Mouse (Mus musculus) MEL (cell line): ENCODE data around the gene Mex3a. TPM values are rescaled to one million over a fixed set of nuclear protein-coding genes. Genes with fewer than 3 reads are reported as not detected.

ENCODE experiments used
- DNase-seq: peaks from one replicate; pipeline ENCODE4 v3.0.0; 2011; ENCODE audit warnings: low read depth, low spot score
- H3K27ac ChIP-seq: 2 replicates; pipeline ENCODE4 v1.5.1; 2012; ENCODE audit warnings: low read depth, mild to moderate bottlenecking, control low read depth, low read length, moderate library complexity; ENCODE audit not compliant: control insufficient read depth
- H3K27me3 ChIP-seq, 2 experiments: fragments of 150-350 bp in 1 of 2; sonication (generic) in 1 of 2; 2 replicates each; pipeline ENCODE4 v1.6.1; 2012; ENCODE audit warnings: low read length in 2 of 2, mild to moderate bottlenecking in 2 of 2, improper control_type of control experiment in 1 of 2, moderate library complexity in 1 of 2; ENCODE audit not compliant: insufficient read depth in 2 of 2, control insufficient read depth in 1 of 2
- H3K36me3 ChIP-seq, 2 experiments: 2 replicates each; pipeline ENCODE4 v1.6.1; 2012 to 2014; ENCODE audit warnings: low read length in 2 of 2, improper control_type of control experiment in 1 of 2, inconsistent platforms in 1 of 2, mild to moderate bottlenecking in 1 of 2; ENCODE audit not compliant: insufficient read depth in 2 of 2, control insufficient read depth in 1 of 2
- H3K4me1 ChIP-seq, 2 experiments: fragments of 150-350 bp in 1 of 2; sonication (generic) in 1 of 2; 2 replicates each; pipeline ENCODE4 v1.6.1; 2012; ENCODE audit warnings: low read length in 2 of 2, improper control_type of control experiment in 1 of 2, mild to moderate bottlenecking in 1 of 2; ENCODE audit not compliant: insufficient read depth in 2 of 2, control insufficient read depth in 1 of 2
- H3K4me3 ChIP-seq, 2 experiments: fragments of 150-350 bp in 1 of 2; sonication (generic) in 1 of 2; 2 replicates each; pipeline ENCODE4 v1.5.1; 2012; ENCODE audit warnings: low read depth in 2 of 2, low read length in 2 of 2, mild to moderate bottlenecking in 2 of 2, moderate library complexity in 2 of 2, control low read depth in 1 of 2, improper control_type of control experiment in 1 of 2; ENCODE audit not compliant: control insufficient read depth in 1 of 2, insufficient read depth in 1 of 2
- H3K79me2 ChIP-seq: 2 replicates; pipeline ENCODE4 v1.6.1; 2012; ENCODE audit warnings: mild to moderate bottlenecking, low read length, moderate library complexity; ENCODE audit not compliant: control insufficient read depth, poor library complexity, insufficient read depth
- H3K9ac ChIP-seq: 2 replicates; pipeline ENCODE4 v1.6.1; 2012; ENCODE audit warnings: low read depth, mild to moderate bottlenecking, control low read depth, low read length, moderate library complexity; ENCODE audit not compliant: control insufficient read depth, poor library complexity, severe bottlenecking
- H3K9me3 ChIP-seq: fragments of 150-350 bp; sonication (generic); replicated peaks from 2 replicates; pipeline ENCODE4 v1.6.1; 2012; ENCODE audit warnings: mild to moderate bottlenecking, low read length, improper control_type of control experiment, moderate library complexity; ENCODE audit not compliant: insufficient read depth
- BHLHE40 ChIP-seq: IDR thresholded peaks from 2 replicates; pipeline ENCODE4 v1.6.1; 2012; ENCODE audit warnings: low read depth, mild to moderate bottlenecking, inconsistent platforms, low read length, improper control_type of control experiment, borderline replicate concordance
- CHD1 ChIP-seq: IDR thresholded peaks from 2 replicates; pipeline ENCODE4 v1.6.1; 2012; ENCODE audit warnings: low read depth, mild to moderate bottlenecking, inconsistent platforms, low read length, improper control_type of control experiment
- CHD2 ChIP-seq: IDR thresholded peaks from 2 replicates; pipeline ENCODE4 v1.6.1; 2011; ENCODE audit warnings: low read length, improper control_type of control experiment
- CTCF ChIP-seq, 3 experiments: IDR thresholded peaks in 2 of 3; conservative IDR thresholded peaks in 1 of 3; 2 replicates each; pipeline ENCODE4 v1.5.1; 2011 to 2012; ENCODE audit warnings: low read length in 3 of 3, low read depth in 2 of 3, mild to moderate bottlenecking in 2 of 3, improper control_type of control experiment in 1 of 3, inconsistent platforms in 1 of 3, mixed read lengths in 1 of 3, moderate library complexity in 1 of 3; ENCODE audit not compliant: control insufficient read depth in 1 of 3, insufficient read depth in 1 of 3, poor library complexity in 1 of 3, severe bottlenecking in 1 of 3
- ELF1 ChIP-seq: IDR thresholded peaks from 2 replicates; pipeline ENCODE4 v1.6.1; 2014; ENCODE audit warnings: low read depth, mild to moderate bottlenecking, inconsistent platforms, low read length, improper control_type of control experiment, moderate library complexity
- EP300 ChIP-seq, 2 experiments: IDR thresholded peaks; 2 replicates each; pipeline ENCODE4 v1.6.1; 2011; ENCODE audit warnings: improper control_type of control experiment in 2 of 2, low read length in 2 of 2, low read depth in 1 of 2, mild to moderate bottlenecking in 1 of 2
- GATA1 ChIP-seq: IDR thresholded peaks from 2 replicates; pipeline ENCODE4 v1.6.1; 2011; ENCODE audit warnings: low read depth, low read length, improper control_type of control experiment
- HCFC1 ChIP-seq: IDR thresholded peaks from 2 replicates; pipeline ENCODE4 v1.6.1; 2012; ENCODE audit warnings: low read depth, mild to moderate bottlenecking, inconsistent platforms, low read length, improper control_type of control experiment, moderate library complexity
- JUND ChIP-seq: IDR thresholded peaks from 2 replicates; pipeline ENCODE4 v1.6.1; 2011; ENCODE audit warnings: low read depth, mild to moderate bottlenecking, improper control_type of control experiment, low read length
- MAZ ChIP-seq: IDR thresholded peaks from 2 replicates; pipeline ENCODE4 v1.6.1; 2012; ENCODE audit warnings: low read depth, mild to moderate bottlenecking, inconsistent platforms, low read length, improper control_type of control experiment
- MEF2A ChIP-seq: IDR thresholded peaks from 2 replicates; pipeline ENCODE4 v1.6.1; 2014; ENCODE audit warnings: low read depth, mild to moderate bottlenecking, inconsistent platforms, low read length, improper control_type of control experiment; ENCODE audit not compliant: poor library complexity, insufficient replicate concordance, severe bottlenecking; ENCODE audit errors: extremely low read depth
- MXI1 ChIP-seq: IDR thresholded peaks from 2 replicates; pipeline ENCODE4 v1.6.1; 2011; ENCODE audit warnings: mild to moderate bottlenecking, low read depth, low read length, improper control_type of control experiment
- NELFE ChIP-seq: IDR thresholded peaks from 2 replicates; pipeline ENCODE4 v1.6.1; 2011; ENCODE audit warnings: low read depth, low read length, improper control_type of control experiment
- NRF1 ChIP-seq: IDR thresholded peaks from 2 replicates; pipeline ENCODE4 v1.6.1; 2014; ENCODE audit warnings: low read depth, mild to moderate bottlenecking, inconsistent platforms, low read length, improper control_type of control experiment, moderate library complexity; ENCODE audit not compliant: poor library complexity, insufficient read depth, severe bottlenecking
- POLR2AphosphoS2 ChIP-seq: IDR thresholded peaks from 2 replicates; pipeline ENCODE4 v1.6.1; 2011; ENCODE audit warnings: low read length, improper control_type of control experiment
- RAD21 ChIP-seq: IDR thresholded peaks from 2 replicates; pipeline ENCODE4 v1.6.1; 2011; ENCODE audit warnings: mild to moderate bottlenecking, low read depth, low read length, improper control_type of control experiment
- SMC3 ChIP-seq: IDR thresholded peaks from 2 replicates; pipeline ENCODE4 v1.6.1; 2011; ENCODE audit warnings: low read depth, low read length, improper control_type of control experiment
- TAL1 ChIP-seq: IDR thresholded peaks from 2 replicates; pipeline ENCODE4 v1.6.1; 2012; ENCODE audit warnings: mild to moderate bottlenecking, inconsistent platforms, low read length, moderate library complexity, mixed read lengths
- TBP ChIP-seq: IDR thresholded peaks from 2 replicates; pipeline ENCODE4 v1.8.0; 2011; ENCODE audit warnings: low read depth, low read length, improper control_type of control experiment
- TCF12 ChIP-seq: IDR thresholded peaks from 2 replicates; pipeline ENCODE4 v1.6.1; 2014; ENCODE audit warnings: low read depth, mild to moderate bottlenecking, inconsistent platforms, low read length, improper control_type of control experiment, moderate library complexity
- USF2 ChIP-seq, 2 experiments: IDR thresholded peaks; 2 replicates each; pipeline ENCODE4 v1.6.1; 2011 to 2012; ENCODE audit warnings: improper control_type of control experiment in 2 of 2, low read length in 2 of 2, borderline replicate concordance in 1 of 2, inconsistent platforms in 1 of 2, low read depth in 1 of 2, mild to moderate bottlenecking in 1 of 2; ENCODE audit not compliant: insufficient read depth in 1 of 2
- ZNF384 ChIP-seq: IDR thresholded peaks from 2 replicates; pipeline ENCODE4 v1.6.1; 2012; ENCODE audit warnings: low read depth, mild to moderate bottlenecking, inconsistent platforms, low read length, improper control_type of control experiment
- polyA plus RNA-seq, 2 experiments: library from polyadenylated mRNA; stranded (reverse) in 1 of 2; unstranded in 1 of 2; fragments of >175 nt in 1 of 2; fragments of >200 nt in 1 of 2; gene quantifications; 2 replicates each; pipeline versions ENCODE4 v1.2.1 to v1.2.4; 2012; ENCODE audit warnings: low replicate concordance in 2 of 2, low read depth in 1 of 2; ENCODE audit not compliant: insufficient read length in 2 of 2, insufficient read depth in 1 of 2, missing spikeins in 1 of 2
- total RNA-seq: library from RNA; depleted of rRNA; stranded (reverse); fragments of 300-350 nt; gene quantifications from 2 replicates; pipeline ENCODE4 v1.2.3, GENCODE M21; 2012

The Mex3a gene
- total and polyA plus RNA-seq, 3 experiments, result 5.5 to 10.1 TPM; not detected in 1

GRCm38 (mm10) chr3:88571856-88572255 is 39.7 kb downstream of the Mex3a start:
- Histone ChIP-seq H3K9me3 (no peaks in the 10 kb centered on the region), H3K9ac (no peak overlapping the region), H3K4me1 (no peaks in the 10 kb centered on the region), H3K27ac (no peak overlapping the region), H3K4me3 (no peak overlapping the region), H3K27me3 (no peaks in the 10 kb centered on the region), H3K79me2 (no peaks in the 10 kb centered on the region), H3K36me3 (peaks cover 0 to 12% of the 10 kb centered on the region in 2 experiments; a peak in 2 of 4 replicates)
- TF ChIP-seq MXI1 (no peak), MEF2A (no peak), CHD2 (no peak), MAZ (no peak), CHD1 (no peak), GATA1 (no peak), CTCF (IDR thresholded peaks at IDR 0.05 in 2 of 3, conservative IDR thresholded peaks at IDR 0.05 in 1 of 3; ENCODE audit: control insufficient read depth in 1 of 3, insufficient read depth in 1 of 3, low read depth in 2 of 3, low read length in 3 of 3, poor library complexity in 1 of 3, severe bottlenecking in 1 of 3) (no peak), ZNF384 (no peak), NELFE (no peak), TBP (no peak), BHLHE40 (no peak), JUND (no peak), ELF1 (no peak)
- no peak for DNase-seq

- Histone ChIP-seq H3K9me3 (no peaks in the 10 kb centered on the region), H3K79me2 (no peaks in the 10 kb centered on the region), H3K9ac (no peak overlapping the region), H3K4me3 (no peak overlapping the region), H3K27ac (no peak overlapping the region), H3K36me3 (peaks cover 0 to 7% of the 10 kb centered on the region in 2 experiments; a peak in 2 of 4 replicates), H3K4me1 (no peaks in the 10 kb centered on the region), H3K27me3 (no peaks in the 10 kb centered on the region)
- TF ChIP-seq ZNF384 (no peak), NRF1 (no peak), JUND (no peak), TCF12 (no peak), SMC3 (no peak), HCFC1 (no peak), USF2 (IDR thresholded peaks at IDR 0.05; ENCODE audit: borderline replicate concordance in 1 of 2, insufficient read depth in 1 of 2, low read depth in 1 of 2, low read length in 2 of 2) (no peak), EP300 (IDR thresholded peaks at IDR 0.05; ENCODE audit: low read depth in 1 of 2, low read length in 2 of 2) (no peak), RAD21 (no peak), POLR2AphosphoS2 (no peak), NELFE (no peak), TAL1 (no peak)
- no peak for DNase-seq
Observed at GRCm38 (mm10) chr3:88572835-88573234, 40.6 kb downstream of the Mex3a start.
